Mouse (Mus musculus) heart, postnatal 10 days (tissue): Measurements from ENCODE around the gene Tbc1d2b. TPM values are rescaled to one million over a fixed set of nuclear protein-coding genes. Genes with fewer than 3 reads are reported as not detected.
A peak's percentile ranks its signal among the peaks of the same experiment; 100 is the strongest.

Experiments
- DNase-seq, 2 experiments: peaks; one replicate each; pipeline ENCODE4 v3.0.0; 2021
- intact Hi-C: fragments of 180-260 bp; cut with DNase I; formaldehyde crosslinking; loops from one replicate; pipeline ENCODE4 v1.15.1; 2025
- total RNA-seq, 2 experiments: library from RNA; stranded (reverse); gene quantifications; 2 replicates each; pipeline ENCODE4 v1.2.3; 2021

Tbc1d2b gene
- 10 to 100 TPM; 16.8 to 21.6 TPM for total RNA-seq

DNA sequence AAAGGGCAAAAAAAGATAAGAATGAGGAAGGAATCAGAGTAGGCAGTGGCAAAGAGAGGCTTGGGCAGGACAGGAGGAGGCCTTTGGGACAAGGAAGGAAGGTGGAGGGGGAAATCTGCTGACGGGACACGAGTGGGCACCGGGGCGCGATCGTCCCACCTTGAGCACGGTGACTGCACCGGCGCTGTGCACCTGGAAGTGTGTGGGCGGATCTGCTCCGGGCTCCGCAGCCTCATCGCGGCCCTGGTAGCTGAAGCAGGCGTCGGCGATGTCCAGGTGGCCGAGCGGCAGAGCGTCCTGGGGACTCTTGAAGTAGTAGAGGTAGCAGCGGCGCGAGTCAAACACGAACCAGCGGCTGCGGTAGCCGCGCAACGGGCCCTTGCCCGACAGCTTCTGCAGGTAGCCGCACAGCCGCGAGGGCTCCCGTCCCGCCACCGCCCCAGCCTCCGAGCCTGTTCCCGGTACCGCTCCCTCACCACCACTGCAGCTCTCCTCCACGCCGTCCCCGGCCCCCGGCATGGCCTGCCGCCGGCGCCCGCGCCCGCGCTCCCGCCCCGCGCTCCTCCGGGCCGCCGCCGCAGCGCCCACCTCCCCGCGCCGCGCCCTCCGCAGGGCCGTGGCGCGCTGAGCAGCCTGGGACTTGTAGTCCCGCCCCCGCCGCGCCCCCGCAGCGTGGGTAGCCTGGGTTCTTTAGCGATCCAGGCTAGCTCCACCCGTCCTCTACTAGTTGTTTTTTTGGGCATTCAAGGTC is at the start of gene Tbc1d2b:
Gene Tbc1d2b (minus strand): TSS at position 612 of the 751 bp plus-strand sequence.
- intact Hi-C loops: no loop called here
- DNase-seq: peak; percentile 65 to 76

DNA sequence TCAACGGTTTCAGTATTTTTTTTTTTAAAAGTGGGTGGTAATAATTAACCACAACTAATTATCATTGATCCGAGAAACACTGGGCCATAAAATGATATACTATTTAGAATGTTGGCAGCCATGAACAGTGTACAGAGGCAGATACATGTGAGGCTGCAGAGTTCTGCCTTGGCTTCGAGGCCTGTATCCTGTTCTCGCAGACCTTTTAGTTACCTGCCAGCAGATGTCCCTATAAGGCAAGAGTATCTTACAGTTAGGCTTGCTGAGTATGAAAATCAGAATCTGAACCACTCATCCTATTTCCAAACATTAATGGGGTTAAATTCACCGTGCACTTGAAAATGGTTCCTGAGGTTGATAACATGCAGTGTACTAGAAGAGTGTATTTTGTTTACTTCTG is 45.7 kb upstream of the Tbc1d2b start:
- intact Hi-C loops: no loop called here
- no peak for DNase-seq

DNA sequence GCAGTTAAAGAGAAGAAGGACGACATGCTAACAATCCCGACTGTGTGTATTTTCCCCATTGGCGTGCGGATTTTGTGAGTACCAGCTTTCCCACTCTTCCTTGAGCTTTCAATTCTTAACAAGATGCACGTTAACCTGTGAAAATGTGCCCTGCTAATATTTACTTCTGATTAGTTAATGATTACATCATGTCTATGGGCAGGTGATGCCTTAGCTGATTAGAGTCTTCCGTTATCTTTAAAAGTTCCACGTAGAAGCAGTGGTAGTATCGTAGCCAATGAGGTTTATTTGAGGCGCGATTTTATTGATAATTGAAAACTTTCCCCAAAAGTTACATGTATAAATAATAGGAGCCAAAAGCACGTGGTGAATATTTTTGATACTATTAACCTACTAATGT is 45.1 kb upstream of the Tbc1d2b start:
- DNase-seq: no peak
- intact Hi-C loops: no loop called here

DNA sequence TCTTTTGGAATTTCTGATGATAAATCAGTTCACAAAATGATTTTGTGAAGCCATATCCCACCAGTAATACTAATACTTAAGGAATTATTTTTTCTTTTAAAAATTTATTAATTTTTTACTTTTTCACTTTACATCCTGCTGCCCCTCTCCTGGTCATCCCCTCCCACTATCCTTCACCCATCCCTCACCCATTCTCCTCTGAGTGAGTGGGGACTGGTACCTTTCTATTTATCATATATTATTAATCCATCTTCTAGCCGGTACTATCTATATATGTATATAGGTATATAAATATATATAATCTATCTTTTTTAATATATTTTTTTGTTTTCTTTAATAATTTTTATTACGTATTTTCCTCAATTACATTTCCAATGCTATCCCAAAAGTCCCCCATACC is 33.6 kb upstream of the Tbc1d2b start:
- intact Hi-C loops: no loop called here

GRCm38 (mm10) chr9:90303101-90303835 is 32.7 kb upstream of the Tbc1d2b start:
- no peak for DNase-seq
- intact Hi-C loops: no loop called here

More for the DNA sequence above, 33.6 kb upstream of the Tbc1d2b start:
- no peak for DNase-seq

DNA sequence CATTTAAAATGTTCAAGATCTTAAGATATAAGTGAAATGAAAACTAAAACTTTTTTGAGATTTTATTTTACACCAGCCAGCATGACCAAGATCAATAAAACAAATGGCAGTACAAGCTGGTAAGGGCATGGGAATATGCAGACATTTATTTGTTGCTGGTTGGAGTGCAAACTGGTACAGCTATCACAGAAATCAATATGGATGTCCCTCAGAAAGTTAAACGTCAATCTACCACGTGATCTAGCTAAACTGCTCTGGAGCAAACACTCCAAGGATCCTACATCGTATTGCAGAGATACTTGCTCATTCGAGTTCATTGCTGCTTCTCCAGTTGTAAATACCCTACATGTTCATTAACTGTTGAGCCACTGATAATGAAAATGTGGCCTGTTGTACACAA is 32.1 kb upstream of the Tbc1d2b start:
- intact Hi-C loops: no loop called here
- DNase-seq: no peak

- no peak for DNase-seq
- intact Hi-C loops: no loop called here
Measured at GRCm38 (mm10) chr9:90301081-90301688, 30.6 kb upstream of the Tbc1d2b start.

DNA sequence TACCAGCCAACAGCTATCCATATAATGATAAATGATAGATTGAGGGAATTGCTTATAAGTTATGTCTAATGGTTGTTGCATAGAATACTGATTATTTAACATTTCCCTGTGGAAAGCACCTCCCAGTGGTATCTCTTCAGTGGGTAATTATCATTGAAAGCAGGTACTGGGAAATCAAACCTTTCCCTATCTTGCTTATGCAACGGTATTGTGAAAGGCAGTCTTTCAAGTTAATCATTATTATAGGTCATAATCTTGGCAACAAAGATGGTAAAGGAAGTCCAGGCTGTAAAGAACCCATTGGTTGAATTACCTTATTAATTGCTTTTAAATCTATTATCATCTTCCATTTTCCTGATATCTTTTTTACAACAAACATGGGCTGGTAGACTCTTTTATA is 27.0 kb upstream of the Tbc1d2b start:
- no peak for DNase-seq
- intact Hi-C loops: no loop called here

DNA sequence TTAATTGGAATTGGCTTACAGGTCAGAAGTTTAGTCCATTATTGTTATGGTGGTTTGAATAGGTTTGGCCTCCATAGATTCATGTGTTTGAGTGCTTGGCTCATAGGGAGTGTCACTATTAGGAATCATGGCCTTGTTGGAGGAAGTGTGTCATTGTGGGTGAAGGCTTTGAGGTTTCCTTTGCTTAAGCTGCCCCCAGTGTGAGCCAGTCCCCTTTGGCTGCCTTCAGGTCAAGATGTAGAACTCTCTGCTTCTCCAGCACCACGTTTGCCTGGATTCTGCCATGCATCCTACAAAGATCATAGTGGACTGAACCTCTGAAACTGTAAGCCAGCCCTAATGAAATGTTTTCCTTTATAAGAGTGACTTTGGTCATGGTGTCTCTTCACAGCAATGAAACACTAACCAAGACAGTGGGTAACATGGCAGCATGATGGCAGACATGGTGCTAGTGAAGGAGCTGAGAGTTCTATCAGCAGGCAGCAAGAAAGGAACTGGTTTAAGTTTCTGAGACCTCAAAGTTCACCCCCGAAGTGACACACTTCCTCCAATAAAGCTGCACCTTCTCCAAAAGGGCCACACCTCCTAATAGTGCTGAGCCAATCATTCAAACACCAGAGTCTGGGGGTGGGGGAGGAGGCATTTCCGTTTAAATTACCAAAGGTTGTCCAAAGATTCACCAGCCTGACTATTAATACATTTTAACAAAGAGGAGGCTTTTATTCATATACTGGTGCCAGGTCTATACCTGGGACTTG is 23.2 kb upstream of the Tbc1d2b start:
- no peak for DNase-seq
- intact Hi-C loops: no loop called here

GRCm38 (mm10) chr9:90278397-90278796 is 7.8 kb upstream of the Tbc1d2b start:
- intact Hi-C loops: no loop called here

DNA sequence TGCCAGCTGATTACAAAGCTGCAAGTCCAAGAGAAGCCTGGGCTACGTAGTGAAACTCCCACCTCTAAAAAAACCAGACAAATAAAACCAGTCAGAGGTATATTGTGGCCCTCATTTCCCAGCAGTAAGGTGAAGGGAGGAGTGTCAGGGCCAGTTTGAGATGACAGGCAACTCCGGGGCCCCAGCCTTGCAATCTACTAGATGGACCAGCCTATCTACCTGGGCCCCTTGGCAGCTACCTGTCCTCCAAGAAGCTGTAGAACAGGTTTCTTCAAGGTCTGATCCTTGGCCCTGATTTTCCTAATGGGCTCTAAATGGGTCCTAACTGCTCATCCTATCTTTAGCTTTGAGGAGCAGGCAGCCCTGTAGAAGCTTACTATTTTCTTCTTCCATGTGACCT is 7.3 kb upstream of the Tbc1d2b start:
- DNase-seq: no peak
- intact Hi-C loops: no loop called here

More at GRCm38 (mm10) chr9:90278397-90278796, 7.8 kb upstream of the Tbc1d2b start:
- no peak for DNase-seq

- DNase-seq: no peak
- intact Hi-C loops: no loop called here
Measured at GRCm38 (mm10) chr9:90276779-90277178, 6.2 kb upstream of the Tbc1d2b start.

GRCm38 (mm10) chr9:90275906-90276305 is 5.3 kb upstream of the Tbc1d2b start:
- no peak for DNase-seq
- intact Hi-C loops: no loop called here

DNA sequence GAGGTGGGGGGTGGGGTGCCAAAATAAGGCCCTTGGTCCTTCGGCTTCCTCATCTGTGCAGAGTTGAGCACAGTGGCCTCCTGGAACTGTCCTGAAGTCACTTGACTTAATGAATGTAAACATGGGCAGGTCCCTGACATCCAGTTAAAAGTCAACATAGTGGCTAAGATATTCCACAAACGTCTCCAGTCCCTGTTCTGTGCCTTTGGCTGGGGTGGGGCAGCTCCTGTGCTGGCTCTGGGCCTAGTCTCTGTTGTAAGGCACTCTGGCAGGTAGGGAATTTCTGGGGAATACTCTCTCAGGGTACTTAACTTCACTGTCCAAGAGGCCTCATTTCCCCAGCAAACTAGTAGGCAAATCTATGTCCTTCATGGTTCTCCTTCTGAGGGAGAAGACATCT is 4.9 kb upstream of the Tbc1d2b start:
- intact Hi-C loops: no loop called here

DNA sequence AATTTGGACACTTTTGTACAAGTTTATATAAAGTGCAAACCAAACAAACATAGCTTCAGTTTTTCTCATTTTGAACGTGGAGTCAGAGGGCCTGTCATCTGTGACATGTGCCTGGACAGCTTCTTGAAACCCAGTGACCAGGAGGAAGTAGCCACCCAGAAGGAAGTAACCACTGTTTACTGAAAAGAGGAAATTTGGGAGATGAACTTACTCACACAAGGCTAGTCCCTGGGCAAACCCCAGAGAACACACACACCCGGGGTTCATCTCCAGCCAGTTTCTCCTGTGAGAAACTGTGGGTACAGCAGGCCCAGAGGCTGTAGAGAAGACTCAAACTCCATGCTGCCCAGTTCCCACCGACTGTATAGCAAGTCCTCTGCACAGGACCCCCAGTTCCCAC is 3.9 kb upstream of the Tbc1d2b start:
- no peak for DNase-seq
- intact Hi-C loops: no loop called here

More for the DNA sequence above, 4.9 kb upstream of the Tbc1d2b start:
- DNase-seq: no peak

DNA sequence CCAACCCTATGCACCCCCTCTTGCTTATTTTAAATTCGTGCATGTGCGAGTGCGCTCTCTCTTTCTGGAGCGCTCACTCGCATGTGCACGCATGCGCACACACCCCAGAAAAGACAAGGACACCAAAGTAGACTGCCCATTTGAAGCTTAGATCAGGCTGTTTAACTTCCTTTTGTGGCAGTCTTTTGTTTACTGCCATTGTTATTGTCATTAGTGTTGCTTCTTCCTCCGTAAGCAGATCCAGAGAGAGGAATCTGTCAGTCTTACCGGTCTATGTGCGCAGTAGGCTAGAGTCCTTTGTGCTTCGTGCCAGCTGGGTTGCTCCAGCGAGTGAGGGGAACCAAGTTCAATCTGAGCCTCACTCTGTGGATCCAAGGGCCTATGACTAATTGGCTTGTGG is 1.7 kb upstream of the Tbc1d2b start:
- intact Hi-C loops: no loop called here
- DNase-seq: no peak

GRCm38 (mm10) chr9:90271541-90272090 is 1.0 kb upstream of the Tbc1d2b start:
- no peak for DNase-seq
- intact Hi-C loops: no loop called here

DNA sequence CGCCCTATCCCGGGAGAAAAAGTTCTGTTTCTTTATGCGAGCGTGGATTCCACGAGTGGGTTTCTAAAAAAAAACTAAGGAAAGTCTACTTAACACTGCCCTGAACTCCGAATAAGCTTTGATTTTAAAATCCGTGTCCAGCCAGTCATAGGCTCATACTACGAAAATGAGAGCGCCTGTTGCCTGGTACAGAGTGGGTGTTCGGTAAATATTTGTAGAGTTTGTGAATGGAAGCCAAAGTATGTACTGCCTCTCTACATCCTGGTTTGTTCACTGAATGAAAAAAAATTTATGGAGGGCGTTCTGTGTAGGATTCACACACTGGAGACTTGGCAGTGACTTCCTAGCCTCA is 316 bp upstream of the Tbc1d2b start:
- intact Hi-C loops: no loop called here
- DNase-seq: no peak

DNA sequence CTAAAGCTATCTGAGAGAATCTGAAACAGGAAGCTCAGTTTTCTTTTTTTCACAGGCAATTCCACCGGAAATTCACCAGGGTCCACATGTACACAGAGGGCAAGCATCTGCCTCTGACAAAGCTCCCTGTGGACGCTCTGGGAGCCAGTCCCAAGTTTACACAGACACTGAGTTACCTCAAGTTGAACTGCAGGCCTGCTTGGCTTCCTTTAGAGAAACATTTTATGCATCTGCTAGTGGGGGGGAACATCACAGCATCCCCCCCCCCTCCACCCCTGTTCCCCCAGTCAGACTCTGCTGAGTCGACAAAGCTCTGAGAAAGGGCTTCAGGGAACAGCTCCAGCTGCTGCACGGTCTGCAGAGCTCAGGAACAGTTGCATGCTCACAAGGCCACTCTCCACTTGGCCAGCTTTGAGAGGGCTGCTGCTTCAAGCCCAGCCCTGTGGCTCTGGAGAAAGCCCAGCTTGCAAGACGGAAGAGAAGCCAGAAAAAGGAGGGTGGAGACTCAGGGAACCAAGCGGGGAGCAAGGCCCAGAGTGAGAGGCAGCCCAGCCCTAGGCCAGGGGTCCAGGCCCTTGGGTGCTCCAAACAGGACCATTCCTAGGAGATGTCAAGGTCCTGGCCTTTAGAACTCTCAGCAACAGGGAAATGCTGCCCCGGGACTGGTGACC is 1.5 kb downstream of the Tbc1d2b start:
- peak; percentile 77 to 79 for DNase-seq
- intact Hi-C loops: loop anchor here (5.0 kb wide), 1 partner anchor 42 kb away; no protein-coding TSS in a partner anchor

- intact Hi-C loops: loop anchor here (5.0 kb wide), 1 partner anchor 40 kb away; no protein-coding TSS in a partner anchor
- no peak for DNase-seq
Measured at GRCm38 (mm10) chr9:90266926-90267325, 3.7 kb downstream of the Tbc1d2b start.
